Mouse (Mus musculus): ENCODE data around the gene Osbpl9.

Gene Osbpl9

GRCm38 (mm10) chr4:109128971-109129370, 73.1 kb downstream of the Osbpl9 start:
- DNase-seq: no peak

GRCm38 (mm10) chr4:109128017-109128416, 74.1 kb downstream of the Osbpl9 start:
- DNase-seq: no peak

GRCm38 (mm10) chr4:109126834-109127564, 75.1 kb downstream of the Osbpl9 start:
- no peak for DNase-seq

GRCm38 (mm10) chr4:109125746-109126425, 76.2 kb downstream of the Osbpl9 start:
- DNase-seq: no peak

GRCm38 (mm10) chr4:109122830-109123555, 79.1 kb downstream of the Osbpl9 start:
- DNase-seq: no peak

- DNase-seq: no peak
These were observed 81.3 kb downstream of the Osbpl9 start for GRCm38 (mm10) chr4:109120735-109121134.

- DNase-seq: no peak
These were observed 82.4 kb downstream of the Osbpl9 start for GRCm38 (mm10) chr4:109119641-109120125.

GRCm38 (mm10) chr4:109118327-109118659, 83.8 kb downstream of the Osbpl9 start:
- DNase-seq: peak; percentile 19

GRCm38 (mm10) chr4:109117596-109118326, 84.3 kb downstream of the Osbpl9 start:
- DNase-seq: peak; percentile 96

- no peak for DNase-seq
These were observed 85.1 kb downstream of the Osbpl9 start for GRCm38 (mm10) chr4:109116938-109117337.

- DNase-seq: peak; percentile 69
These were observed 85.6 kb downstream of the Osbpl9 start for GRCm38 (mm10) chr4:109116494-109116893.

GRCm38 (mm10) chr4:109115742-109116141, 86.3 kb downstream of the Osbpl9 start:
- DNase-seq: no peak

- no peak for DNase-seq
These were observed 87.8 kb downstream of the Osbpl9 start for GRCm38 (mm10) chr4:109114308-109114707.

GRCm38 (mm10) chr4:109112915-109113505, 89.1 kb downstream of the Osbpl9 start:
- no peak for DNase-seq

- DNase-seq: no peak
These were observed 91.1 kb downstream of the Osbpl9 start for GRCm38 (mm10) chr4:109110978-109111377.

GRCm38 (mm10) chr4:109109686-109110085, 92.4 kb downstream of the Osbpl9 start:
- DNase-seq: no peak

GRCm38 (mm10) chr4:109109012-109109411, 93.1 kb downstream of the Osbpl9 start:
- no peak for DNase-seq

- no peak for DNase-seq
These were observed 95.5 kb downstream of the Osbpl9 start for GRCm38 (mm10) chr4:109106594-109106993.

- DNase-seq: no peak
These were observed 96.0 kb downstream of the Osbpl9 start for GRCm38 (mm10) chr4:109106034-109106433.

- DNase-seq: no peak
These were observed 96.8 kb downstream of the Osbpl9 start for GRCm38 (mm10) chr4:109105254-109105653.

- DNase-seq: peak; percentile 28
These were observed 98.8 kb downstream of the Osbpl9 start for GRCm38 (mm10) chr4:109103145-109103883.

- DNase-seq: no peak
These were observed 99.5 kb downstream of the Osbpl9 start for GRCm38 (mm10) chr4:109102574-109102973.

All from lung, postnatal 10 days (tissue).